Mouse (Mus musculus) neural tube, embryonic 15.5 days (tissue): ENCODE data around the gene Slc22a19. TPM values are rescaled to one million over a fixed set of nuclear protein-coding genes. Genes with fewer than 3 reads are reported as not detected.

Source experiments
- polyA plus RNA-seq: library from polyadenylated mRNA; unstranded; fragments of >200 nt; fragmentation: Nextera tagmentation; extraction: Ambion mirVana; gene quantifications from 2 replicates; pipeline ENCODE4 v1.2.1, GENCODE M21; 2015

The Slc22a19 gene
- polyA plus RNA-seq, 1 experiment from 2014 or later, result not detected

Other genes starting within 250 kb of the Slc22a19 start
- gene Rtn3, start 228.0 kb downstream of the Slc22a19 start, polyA plus RNA-seq, result 588 and 670 TPM in 2 replicates
- 7.0 and 7.6 TPM in 2 replicates for gene Atl3, start 217.3 kb downstream of the Slc22a19 start, polyA plus RNA-seq
- 4.7 and 6.9 TPM in 2 replicates for gene Pla2g16, start 153.9 kb downstream of the Slc22a19 start, polyA plus RNA-seq
- gene Lgals12, start 104.1 kb downstream of the Slc22a19 start, polyA plus RNA-seq, result 0.15 and 0.26 TPM in 2 replicates
- gene Hrasls5, start 98.8 kb downstream of the Slc22a19 start, polyA plus RNA-seq, result not detected in 2 replicates
- not detected in 2 replicates for gene Slc22a26, start 91.4 kb upstream of the Slc22a19 start, polyA plus RNA-seq